8 mouse cellular contexts compared by ENCODE assay signal in genomic region chr16:91303776-91304709, GRCm38 (mm10). TPM values are rescaled to one million over a fixed set of nuclear protein-coding genes. Genes with fewer than 3 reads are reported as not detected.
A peak's percentile ranks its signal among the peaks of the same experiment; 100 is the strongest.
DNase-seq lines count a peak whose midpoint lies in the region; ATAC-seq lines count a peak whose summit lies in the region.

No protein-coding gene starts in this region.

- no peaks in the 10 kb centered on the region for H3K9me3 ChIP-seq in embryonic facial prominence, embryonic 11.5 days (replicated peaks; ENCODE audit: control insufficient read depth, low read length)
- no peaks in the 10 kb centered on the region for H3K9me3 ChIP-seq in embryonic facial prominence, embryonic 10.5 days
- H3K9me3 ChIP-seq in forebrain, embryonic 15.5 days: no peaks in the 10 kb centered on the region

- 0 out of 2 replicates have a peak, but pooled peaks have one; percentile 18 for ATAC-seq in embryonic facial prominence, embryonic 11.5 days (replicated peaks; ENCODE audit: insufficient number of reproducible peaks, low FRiP score, low TSS enrichment, low read depth)
- peak; percentile 68 for ATAC-seq in forebrain, embryonic 15.5 days (replicated peaks)

- H3K4me3 ChIP-seq in embryonic facial prominence, embryonic 11.5 days (ENCODE audit: low read depth, low read length): no peak overlapping the region
- no peak overlapping the region for H3K4me3 ChIP-seq in embryonic facial prominence, embryonic 10.5 days
- H3K4me3 ChIP-seq in forebrain, embryonic 15.5 days: no peak overlapping the region

- no peak for DNase-seq in embryonic facial prominence, embryonic 11.5 days (ENCODE audit: low spot score)
- no peak for DNase-seq in embryonic facial prominence, embryonic 10.5 days (ENCODE audit: low spot score)
- DNase-seq in adrenal gland, adult (ENCODE audit: inconsistent age in 2 of 2, low spot score in 1 of 2): peak; percentile 20 to 84
- DNase-seq in left cerebral cortex, adult 9 months (ENCODE audit: low spot score in 2 of 2): peak; percentile 8 to 47
- DNase-seq in telencephalon, adult 2 months (ENCODE audit: low read depth, low spot score): peak; percentile 55
- no peak for DNase-seq in spleen, postnatal 36 days (ENCODE audit: low spot score in 2 of 2)
- DNase-seq in spleen, postnatal 10 days (ENCODE audit: low spot score in 2 of 2): no peak

- no peak overlapping the region for H3K27ac ChIP-seq in embryonic facial prominence, embryonic 11.5 days (replicated peaks; ENCODE audit: low read depth, low read length)
- no peak overlapping the region for H3K27ac ChIP-seq in embryonic facial prominence, embryonic 10.5 days (replicated peaks)
- H3K27ac ChIP-seq in forebrain, embryonic 15.5 days (replicated peaks): no peak overlapping the region

- WGBS in embryonic facial prominence, embryonic 11.5 days: 45% methylated on average over 26 of the region's 26 CpGs
- WGBS in embryonic facial prominence, embryonic 10.5 days: 51% methylated on average over 26 of the region's 26 CpGs
- WGBS in forebrain, embryonic 15.5 days: 23% methylated on average over 26 of the region's 26 CpGs

- H3K36me3 ChIP-seq in embryonic facial prominence, embryonic 11.5 days (replicated peaks; ENCODE audit: control insufficient read depth, insufficient read depth, low read depth, low read length): no peaks in the 10 kb centered on the region
- no peaks in the 10 kb centered on the region for H3K36me3 ChIP-seq in embryonic facial prominence, embryonic 10.5 days (replicated peaks)
- no peaks in the 10 kb centered on the region for H3K36me3 ChIP-seq in forebrain, embryonic 15.5 days

- no peak overlapping the region for H3K9ac ChIP-seq in embryonic facial prominence, embryonic 11.5 days (replicated peaks; ENCODE audit: low read length)
- no peak overlapping the region for H3K9ac ChIP-seq in forebrain, embryonic 15.5 days (replicated peaks)

- H3K4me1 ChIP-seq in embryonic facial prominence, embryonic 11.5 days (ENCODE audit: control insufficient read depth, insufficient read depth, low read length): no peaks in the 10 kb centered on the region
- H3K4me1 ChIP-seq in embryonic facial prominence, embryonic 10.5 days: peaks cover 12% of the 10 kb centered on the region
- H3K4me1 ChIP-seq in forebrain, embryonic 15.5 days: peaks cover 44% of the 10 kb centered on the region

- peaks cover 17% of the 10 kb centered on the region for H3K27me3 ChIP-seq in embryonic facial prominence, embryonic 11.5 days (ENCODE audit: control insufficient read depth, insufficient read depth, low read length)
- H3K27me3 ChIP-seq in embryonic facial prominence, embryonic 10.5 days (replicated peaks; ENCODE audit: low read depth, poor library complexity, severe bottlenecking): peaks cover 100% of the 10 kb centered on the region
- peaks cover 70% of the 10 kb centered on the region for H3K27me3 ChIP-seq in forebrain, embryonic 15.5 days

- no peak overlapping the region for H3K4me2 ChIP-seq in embryonic facial prominence, embryonic 11.5 days (ENCODE audit: low read depth, low read length)
- H3K4me2 ChIP-seq in forebrain, embryonic 15.5 days (replicated peaks): 0 out of 2 replicates have a peak overlapping the region, but pooled peaks have one; percentile 1

RNA-seq across cellular contexts. Expression of gene Olig1, which starts 34.5 kb away (rescaled TPM):
- 2.5 and 2.7 TPM in 2 replicates for polyA plus RNA-seq in embryonic facial prominence, embryonic 11.5 days (2014; fragmentation: Nextera tagmentation; extraction: Ambion mirVana)
- 1.9 and 3.3 TPM in 2 replicates for polyA plus RNA-seq in embryonic facial prominence, embryonic 10.5 days (2016; fragmentation: Nextera tagmentation; extraction: Ambion mirVana)
- polyA plus RNA-seq in forebrain, embryonic 15.5 days (2015; fragmentation: Nextera tagmentation; extraction: Ambion mirVana): 29.6 and 33.4 TPM in 2 replicates

Comparison
In these comparisons a context has a peak if more than half of its experiments do, and no peak if none do; other contexts are left out.
1. DNase-seq: peak in adrenal gland, adult (2 of 2), left cerebral cortex, adult 9 months (2 of 2) and telencephalon, adult 2 months (single experiment); none in embryonic facial prominence, embryonic 11.5 days (single experiment), embryonic facial prominence, embryonic 10.5 days (single experiment), spleen, postnatal 36 days (0 of 2) and spleen, postnatal 10 days (0 of 2).